Mouse (Mus musculus): ENCODE results near the gene Ugt1a2. TPM values are rescaled to one million over a fixed set of nuclear protein-coding genes. Genes with fewer than 3 reads are reported as not detected.

The Ugt1a2 gene
- polyA plus RNA-seq, 1 experiment from 2014 or later: not detected

- H3K27ac ChIP-seq: no peak overlapping the region
- H3K27me3 ChIP-seq (ENCODE audit: low read depth, poor library complexity, severe bottlenecking): no peaks in the 10 kb centered on the region
- 78% methylated on average over 6 of the region's 6 CpGs for WGBS
- H3K9me3 ChIP-seq (replicated peaks): peaks cover 82% of the 10 kb centered on the region
- no peak for DNase-seq (ENCODE audit: low spot score)
- H3K4me3 ChIP-seq: no peak overlapping the region
- no peaks in the 10 kb centered on the region for H3K4me1 ChIP-seq
- H3K36me3 ChIP-seq: no peaks in the 10 kb centered on the region
These were observed 45.5 kb downstream of the Ugt1a2 start for GRCm38 (mm10) chr1:88245881-88246280.

GRCm38 (mm10) chr1:88246386-88246785 is 46.0 kb downstream of the Ugt1a2 start:
- peaks cover 81% of the 10 kb centered on the region for H3K9me3 ChIP-seq (replicated peaks)
- no peak for DNase-seq (ENCODE audit: low spot score)
- WGBS: 55% methylated on average over 6 of the region's 6 CpGs
- H3K36me3 ChIP-seq: no peaks in the 10 kb centered on the region
- H3K4me1 ChIP-seq: no peaks in the 10 kb centered on the region
- no peaks in the 10 kb centered on the region for H3K27me3 ChIP-seq (ENCODE audit: low read depth, poor library complexity, severe bottlenecking)
- no peak overlapping the region for H3K27ac ChIP-seq
- H3K4me3 ChIP-seq: no peak overlapping the region

GRCm38 (mm10) chr1:88247660-88248059 is 47.3 kb downstream of the Ugt1a2 start:
- no peak for DNase-seq (ENCODE audit: low spot score)
- Histone ChIP-seq H3K4me1 (no peaks in the 10 kb centered on the region), H3K4me3 (no peak overlapping the region), H3K36me3 (no peaks in the 10 kb centered on the region), H3K27me3 (ENCODE audit: low read depth, poor library complexity, severe bottlenecking) (no peaks in the 10 kb centered on the region), H3K27ac (no peak overlapping the region), H3K9me3 (replicated peaks) (peaks cover 78% of the 10 kb centered on the region)
- WGBS: 44% methylated on average over 2 of the region's 2 CpGs

- Histone ChIP-seq H3K27me3 (ENCODE audit: low read depth, poor library complexity, severe bottlenecking) (no peaks in the 10 kb centered on the region), H3K36me3 (no peaks in the 10 kb centered on the region), H3K4me3 (no peak overlapping the region), H3K9me3 (replicated peaks) (peaks cover 81% of the 10 kb centered on the region), H3K27ac (no peak overlapping the region), H3K4me1 (no peaks in the 10 kb centered on the region)
- DNase-seq (ENCODE audit: low spot score): no peak
- 76% methylated on average over 4 of the region's 4 CpGs for WGBS
These were observed 48.3 kb downstream of the Ugt1a2 start for GRCm38 (mm10) chr1:88248658-88249057.

- Histone ChIP-seq H3K4me1 (no peaks in the 10 kb centered on the region), H3K27me3 (ENCODE audit: low read depth, poor library complexity, severe bottlenecking) (no peaks in the 10 kb centered on the region), H3K27ac (no peak overlapping the region), H3K4me3 (no peak overlapping the region), H3K36me3 (no peaks in the 10 kb centered on the region), H3K9me3 (replicated peaks) (peaks cover 81% of the 10 kb centered on the region)
- 83% methylated on average over 7 of the region's 7 CpGs for WGBS
- no peak for DNase-seq (ENCODE audit: low spot score)
These were observed 49.2 kb downstream of the Ugt1a2 start for GRCm38 (mm10) chr1:88249596-88249995.

- Histone ChIP-seq H3K27ac (no peak overlapping the region), H3K36me3 (no peaks in the 10 kb centered on the region), H3K4me1 (no peaks in the 10 kb centered on the region), H3K27me3 (ENCODE audit: low read depth, poor library complexity, severe bottlenecking) (no peaks in the 10 kb centered on the region), H3K9me3 (replicated peaks) (peaks cover 81% of the 10 kb centered on the region), H3K4me3 (no peak overlapping the region)
- no peak for DNase-seq (ENCODE audit: low spot score)
- 84% methylated on average over 5 of the region's 5 CpGs for WGBS
These were observed 49.6 kb downstream of the Ugt1a2 start for GRCm38 (mm10) chr1:88250023-88250422.

GRCm38 (mm10) chr1:88253106-88253505 is 52.7 kb downstream of the Ugt1a2 start:
- no peaks in the 10 kb centered on the region for H3K36me3 ChIP-seq
- peaks cover 88% of the 10 kb centered on the region for H3K9me3 ChIP-seq (replicated peaks)
- H3K4me3 ChIP-seq: no peak overlapping the region
- no peak for DNase-seq (ENCODE audit: low spot score)
- no peaks in the 10 kb centered on the region for H3K27me3 ChIP-seq (ENCODE audit: low read depth, poor library complexity, severe bottlenecking)
- H3K4me1 ChIP-seq: no peaks in the 10 kb centered on the region
- 74% methylated on average over 8 of the region's 8 CpGs for WGBS
- H3K27ac ChIP-seq: no peak overlapping the region

GRCm38 (mm10) chr1:88253540-88253939 is 53.1 kb downstream of the Ugt1a2 start:
- no peaks in the 10 kb centered on the region for H3K4me1 ChIP-seq
- no peak for DNase-seq (ENCODE audit: low spot score)
- 78% methylated on average over 6 of the region's 6 CpGs for WGBS
- no peak overlapping the region for H3K27ac ChIP-seq
- no peaks in the 10 kb centered on the region for H3K27me3 ChIP-seq (ENCODE audit: low read depth, poor library complexity, severe bottlenecking)
- peaks cover 88% of the 10 kb centered on the region for H3K9me3 ChIP-seq (replicated peaks)
- no peaks in the 10 kb centered on the region for H3K36me3 ChIP-seq
- no peak overlapping the region for H3K4me3 ChIP-seq

GRCm38 (mm10) chr1:88254793-88255465 is 54.5 kb downstream of the Ugt1a2 start:
- Histone ChIP-seq H3K4me1 (no peaks in the 10 kb centered on the region), H3K27me3 (ENCODE audit: low read depth, poor library complexity, severe bottlenecking) (no peaks in the 10 kb centered on the region), H3K27ac (no peak overlapping the region), H3K9me3 (replicated peaks) (peaks cover 83% of the 10 kb centered on the region), H3K36me3 (peaks cover 6% of the 10 kb centered on the region), H3K4me3 (no peak overlapping the region)
- no peak for DNase-seq (ENCODE audit: low spot score)
- WGBS: 91% methylated on average over 12 of the region's 12 CpGs

- Histone ChIP-seq H3K4me3 (no peak overlapping the region), H3K27ac (no peak overlapping the region), H3K27me3 (ENCODE audit: low read depth, poor library complexity, severe bottlenecking) (no peaks in the 10 kb centered on the region), H3K36me3 (peaks cover 11% of the 10 kb centered on the region), H3K4me1 (no peaks in the 10 kb centered on the region), H3K9me3 (replicated peaks) (peaks cover 79% of the 10 kb centered on the region)
- DNase-seq (ENCODE audit: low spot score): no peak
- WGBS: 54% methylated on average over 2 of the region's 2 CpGs
These were observed 55.1 kb downstream of the Ugt1a2 start for GRCm38 (mm10) chr1:88255466-88255857.

- 82% methylated on average over 13 of the region's 13 CpGs for WGBS
- Histone ChIP-seq H3K36me3 (peaks cover 18% of the 10 kb centered on the region), H3K27ac (no peak overlapping the region), H3K4me1 (no peaks in the 10 kb centered on the region), H3K9me3 (replicated peaks) (peaks cover 80% of the 10 kb centered on the region), H3K27me3 (ENCODE audit: low read depth, poor library complexity, severe bottlenecking) (no peaks in the 10 kb centered on the region), H3K4me3 (no peak overlapping the region)
- no peak for DNase-seq (ENCODE audit: low spot score)
These were observed 55.8 kb downstream of the Ugt1a2 start for GRCm38 (mm10) chr1:88255989-88256754.

GRCm38 (mm10) chr1:88256886-88257663 is 56.7 kb downstream of the Ugt1a2 start:
- no peak overlapping the region for H3K27ac ChIP-seq
- peaks cover 80% of the 10 kb centered on the region for H3K9me3 ChIP-seq (replicated peaks)
- WGBS: 81% methylated on average over 10 of the region's 10 CpGs
- H3K4me1 ChIP-seq: no peaks in the 10 kb centered on the region
- H3K27me3 ChIP-seq (ENCODE audit: low read depth, poor library complexity, severe bottlenecking): no peaks in the 10 kb centered on the region
- H3K36me3 ChIP-seq: peaks cover 27% of the 10 kb centered on the region
- H3K4me3 ChIP-seq: no peak overlapping the region
- DNase-seq (ENCODE audit: low spot score): no peak

GRCm38 (mm10) chr1:88257681-88258080 is 57.3 kb downstream of the Ugt1a2 start:
- Histone ChIP-seq H3K9me3 (replicated peaks) (peaks cover 74% of the 10 kb centered on the region), H3K4me3 (no peak overlapping the region)
- 82% methylated on average over 6 of the region's 6 CpGs for WGBS

More at GRCm38 (mm10) chr1:88257681-88258080, 57.3 kb downstream of the Ugt1a2 start:
- H3K4me1 ChIP-seq: no peaks in the 10 kb centered on the region
- no peak for DNase-seq (ENCODE audit: low spot score)
- no peaks in the 10 kb centered on the region for H3K27me3 ChIP-seq (ENCODE audit: low read depth, poor library complexity, severe bottlenecking)
- peaks cover 33% of the 10 kb centered on the region for H3K36me3 ChIP-seq
- no peak overlapping the region for H3K27ac ChIP-seq

All from limb, embryonic 10.5 days (tissue).